Mouse (Mus musculus): ENCODE measurements around the gene Armc12. TPM values are rescaled to one million over a fixed set of nuclear protein-coding genes. Genes with fewer than 3 reads are reported as not detected.

Gene Armc12
- polyA plus RNA-seq, 1 experiment from 2014 or later, result not detected

- Histone ChIP-seq H3K4me3 (ENCODE audit: low read depth, low read length) (peak overlapping the region; percentile 46), H3K9me3 (ENCODE audit: control insufficient read depth, low read length) (no peaks in the 10 kb centered on the region), H3K27ac (ENCODE audit: low read depth, low read length) (peak overlapping the region; percentile 44), H3K4me2 (ENCODE audit: low read depth, low read length) (peak overlapping the region; percentile 95), H3K36me3 (ENCODE audit: control insufficient read depth, insufficient read depth, low read length) (no peaks in the 10 kb centered on the region), H3K4me1 (ENCODE audit: control insufficient read depth, insufficient read depth, low read length) (0 out of 2 replicates have a peak, but pooled peaks cover 7% of the 10 kb centered on the region), H3K27me3 (ENCODE audit: control insufficient read depth, insufficient read depth, low read length) (no peaks in the 10 kb centered on the region), H3K9ac (replicated peaks; ENCODE audit: low read depth, low read length) (peak overlapping the region; percentile 63)
- ATAC-seq (ENCODE audit: low read depth), result peak; percentile 70
- WGBS, result under 1% methylated on average over 42 of the region's 46 CpGs
These were observed 12.5 kb upstream of the Armc12 start for GRCm38 (mm10) chr17:28517956-28518614.

DNA sequence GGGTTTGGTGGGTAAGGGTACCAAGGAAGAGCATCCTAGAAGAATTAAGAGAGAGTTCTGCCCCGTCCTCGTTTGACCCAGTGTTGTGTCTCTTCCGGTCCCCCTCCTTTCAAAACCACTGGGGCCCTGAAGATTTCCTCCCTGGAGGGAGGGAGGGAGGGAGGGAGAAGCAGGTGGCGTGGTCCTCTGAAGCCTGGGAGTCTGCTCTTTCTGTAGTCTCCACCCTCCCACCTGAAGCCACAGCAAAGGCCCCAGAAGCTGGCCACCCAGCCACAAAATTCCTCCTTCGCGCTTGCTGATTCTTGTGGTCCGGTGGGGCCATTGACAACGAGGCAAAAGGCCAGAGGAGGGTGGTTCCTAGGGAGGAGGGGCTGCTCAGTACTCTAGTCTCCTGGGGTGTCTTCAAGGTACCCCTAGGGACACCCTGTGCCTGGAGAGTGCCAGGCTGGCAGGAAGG lies 12.0 kb upstream of the Armc12 start:
- Histone ChIP-seq H3K4me3 (ENCODE audit: low read depth, low read length) (peak overlapping the region; percentile 46; the same call in 1 of the 2 replicates), H3K9me3 (ENCODE audit: control insufficient read depth, low read length) (no peaks in the 10 kb centered on the region), H3K36me3 (ENCODE audit: control insufficient read depth, insufficient read depth, low read length) (no peaks in the 10 kb centered on the region), H3K4me1 (ENCODE audit: control insufficient read depth, insufficient read depth, low read length) (0 out of 2 replicates have a peak, but pooled peaks cover 7% of the 10 kb centered on the region), H3K27ac (ENCODE audit: low read depth, low read length) (no peak overlapping the region), H3K4me2 (ENCODE audit: low read depth, low read length) (peak overlapping the region; percentile 95), H3K27me3 (ENCODE audit: control insufficient read depth, insufficient read depth, low read length) (no peaks in the 10 kb centered on the region), H3K9ac (replicated peaks; ENCODE audit: low read depth, low read length) (0 out of 2 replicates have a peak overlapping the region, but pooled peaks have one; percentile 63)
- 21% methylated on average over 8 of the region's 8 CpGs for WGBS
- no peak for ATAC-seq (ENCODE audit: low read depth)

DNA sequence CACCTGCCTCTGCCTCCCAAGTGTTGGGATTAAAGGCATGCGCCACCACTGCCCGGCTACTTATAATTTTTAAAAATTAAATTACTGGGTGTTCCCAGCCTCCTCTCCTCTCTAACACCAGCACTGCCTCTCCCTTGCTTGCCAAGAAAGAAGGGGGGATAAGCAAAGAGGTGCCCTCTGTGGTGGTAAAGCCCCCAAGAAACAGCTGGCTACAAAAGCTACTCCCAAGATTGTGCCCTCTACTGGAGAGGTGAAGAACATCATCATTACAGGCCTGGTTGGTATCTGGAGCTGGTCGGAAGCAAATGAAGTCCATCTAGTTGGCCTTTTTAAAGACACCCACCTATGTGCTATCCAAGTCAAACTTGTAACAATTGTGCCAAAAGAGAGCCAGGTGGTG lies 10.8 kb upstream of the Armc12 start:
- Histone ChIP-seq H3K4me3 (ENCODE audit: low read depth, low read length) (no peak overlapping the region), H3K4me1 (ENCODE audit: control insufficient read depth, insufficient read depth, low read length) (0 out of 2 replicates have a peak, but pooled peaks cover 7% of the 10 kb centered on the region), H3K9ac (replicated peaks; ENCODE audit: low read depth, low read length) (no peak overlapping the region), H3K27ac (ENCODE audit: low read depth, low read length) (no peak overlapping the region), H3K27me3 (ENCODE audit: control insufficient read depth, insufficient read depth, low read length) (no peaks in the 10 kb centered on the region), H3K9me3 (ENCODE audit: control insufficient read depth, low read length) (no peaks in the 10 kb centered on the region), H3K4me2 (ENCODE audit: low read depth, low read length) (no peak overlapping the region), H3K36me3 (ENCODE audit: control insufficient read depth, insufficient read depth, low read length) (no peaks in the 10 kb centered on the region)
- ATAC-seq (ENCODE audit: low read depth), result no peak
- WGBS, result 95% methylated on average over 3 of the region's 3 CpGs

DNA sequence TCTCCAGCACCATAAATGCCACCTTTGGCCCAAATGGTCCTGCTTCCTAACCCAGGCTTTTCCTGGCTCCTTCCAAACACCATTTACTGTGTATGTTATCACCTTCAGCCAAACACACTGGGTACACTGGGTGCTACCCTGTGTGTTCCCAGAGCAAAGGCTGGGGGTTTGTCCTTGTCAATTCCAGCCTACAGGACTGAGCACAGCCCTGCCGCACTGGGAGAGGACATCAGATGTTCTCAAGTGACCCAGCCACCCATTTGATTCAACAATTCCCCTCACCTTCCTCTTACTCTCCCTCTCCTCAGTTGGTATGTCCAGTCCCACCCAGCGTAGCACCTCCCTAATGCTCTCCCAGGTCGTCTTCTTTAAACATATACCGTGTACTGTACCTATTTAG lies 10.0 kb upstream of the Armc12 start:
- no peak overlapping the region for H3K27ac ChIP-seq (ENCODE audit: low read depth, low read length)
- H3K36me3 ChIP-seq (ENCODE audit: control insufficient read depth, insufficient read depth, low read length), result no peaks in the 10 kb centered on the region
- ATAC-seq (ENCODE audit: low read depth), result no peak
- H3K9me3 ChIP-seq (ENCODE audit: control insufficient read depth, low read length), result no peaks in the 10 kb centered on the region
- H3K4me2 ChIP-seq (ENCODE audit: low read depth, low read length), result no peak overlapping the region
- WGBS, result 84% methylated on average over 4 of the region's 4 CpGs
- H3K4me1 ChIP-seq (ENCODE audit: control insufficient read depth, insufficient read depth, low read length), result 0 out of 2 replicates have a peak, but pooled peaks cover 7% of the 10 kb centered on the region
- H3K4me3 ChIP-seq (ENCODE audit: low read depth, low read length), result no peak overlapping the region
- H3K9ac ChIP-seq (replicated peaks; ENCODE audit: low read depth, low read length), result no peak overlapping the region
- H3K27me3 ChIP-seq (ENCODE audit: control insufficient read depth, insufficient read depth, low read length), result no peaks in the 10 kb centered on the region

DNA sequence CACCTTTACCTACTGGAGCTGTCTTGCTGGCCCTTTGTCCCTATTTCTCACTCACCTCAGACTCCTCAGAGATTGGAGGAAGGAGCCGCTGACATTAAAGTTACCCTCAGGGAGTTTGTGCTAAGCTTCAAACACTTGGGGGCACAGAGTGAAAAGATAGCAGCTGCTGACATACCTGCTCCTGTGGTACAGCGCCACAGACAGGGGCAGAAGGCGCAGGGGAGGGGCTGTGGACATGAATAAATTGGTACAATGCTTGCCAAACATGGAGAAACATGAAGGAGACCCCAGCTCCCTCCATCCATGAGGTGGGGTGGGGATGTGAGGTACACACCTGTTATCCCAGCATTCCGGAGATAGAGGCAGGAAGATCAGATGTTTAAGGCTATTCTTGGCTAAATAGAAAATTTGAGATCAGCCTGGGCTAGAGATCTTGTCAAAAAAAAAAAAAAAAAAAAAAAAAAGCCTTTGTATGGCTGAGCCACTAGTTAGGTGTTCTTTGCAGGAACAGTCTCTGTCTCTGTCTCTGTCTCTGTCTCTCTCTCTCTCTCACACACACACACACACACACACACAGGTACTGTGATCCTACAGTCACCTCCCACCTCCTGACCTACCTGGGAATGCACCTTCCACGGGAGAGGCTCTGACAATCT lies 9.4 kb upstream of the Armc12 start:
- Histone ChIP-seq H3K4me3 (ENCODE audit: low read depth, low read length) (no peak overlapping the region), H3K27me3 (ENCODE audit: control insufficient read depth, insufficient read depth, low read length) (no peaks in the 10 kb centered on the region), H3K36me3 (ENCODE audit: control insufficient read depth, insufficient read depth, low read length) (no peaks in the 10 kb centered on the region), H3K4me1 (ENCODE audit: control insufficient read depth, insufficient read depth, low read length) (0 out of 2 replicates have a peak, but pooled peaks cover 7% of the 10 kb centered on the region), H3K4me2 (ENCODE audit: low read depth, low read length) (no peak overlapping the region), H3K27ac (ENCODE audit: low read depth, low read length) (no peak overlapping the region), H3K9me3 (ENCODE audit: control insufficient read depth, low read length) (no peaks in the 10 kb centered on the region), H3K9ac (replicated peaks; ENCODE audit: low read depth, low read length) (no peak overlapping the region)
- ATAC-seq (ENCODE audit: low read depth), result no peak
- 59% methylated on average over 5 of the region's 5 CpGs for WGBS

- H3K9me3 ChIP-seq (ENCODE audit: control insufficient read depth, low read length), result no peaks in the 10 kb centered on the region
- H3K4me2 ChIP-seq (ENCODE audit: low read depth, low read length), result peak overlapping the region; percentile 79
- H3K4me1 ChIP-seq (ENCODE audit: control insufficient read depth, insufficient read depth, low read length), result 0 out of 2 replicates have a peak, but pooled peaks cover 7% of the 10 kb centered on the region
- no peaks in the 10 kb centered on the region for H3K27me3 ChIP-seq (ENCODE audit: control insufficient read depth, insufficient read depth, low read length)
- no peak for ATAC-seq (ENCODE audit: low read depth)
- no peaks in the 10 kb centered on the region for H3K36me3 ChIP-seq (ENCODE audit: control insufficient read depth, insufficient read depth, low read length)
- WGBS, result 25% methylated on average over 6 of the region's 6 CpGs
- no peak overlapping the region for H3K27ac ChIP-seq (ENCODE audit: low read depth, low read length)
- H3K4me3 ChIP-seq (ENCODE audit: low read depth, low read length), result no peak overlapping the region; the same call in 1 of the 2 replicates
- no peak overlapping the region for H3K9ac ChIP-seq (replicated peaks; ENCODE audit: low read depth, low read length)
These were observed 8.7 kb upstream of the Armc12 start for GRCm38 (mm10) chr17:28521920-28522319.

GRCm38 (mm10) chr17:28522623-28523354 lies 7.8 kb upstream of the Armc12 start:
- Histone ChIP-seq H3K27ac (ENCODE audit: low read depth, low read length) (peak overlapping the region; percentile 87), H3K4me2 (ENCODE audit: low read depth, low read length) (peak overlapping the region; percentile 79), H3K4me1 (ENCODE audit: control insufficient read depth, insufficient read depth, low read length) (0 out of 2 replicates have a peak, but pooled peaks cover 2% of the 10 kb centered on the region), H3K27me3 (ENCODE audit: control insufficient read depth, insufficient read depth, low read length) (no peaks in the 10 kb centered on the region), H3K36me3 (ENCODE audit: control insufficient read depth, insufficient read depth, low read length) (no peaks in the 10 kb centered on the region), H3K4me3 (ENCODE audit: low read depth, low read length) (peak overlapping the region; percentile 55), H3K9me3 (ENCODE audit: control insufficient read depth, low read length) (no peaks in the 10 kb centered on the region), H3K9ac (replicated peaks; ENCODE audit: low read depth, low read length) (peak overlapping the region; percentile 84)
- under 1% methylated on average over 55 of the region's 66 CpGs for WGBS
- peak; percentile 83 for ATAC-seq (ENCODE audit: low read depth)

GRCm38 (mm10) chr17:28523355-28524008 lies 7.1 kb upstream of the Armc12 start:
- no peaks in the 10 kb centered on the region for H3K9me3 ChIP-seq (ENCODE audit: control insufficient read depth, low read length)
- peak overlapping the region; percentile 87 for H3K27ac ChIP-seq (ENCODE audit: low read depth, low read length)
- no peaks in the 10 kb centered on the region for H3K4me1 ChIP-seq (ENCODE audit: control insufficient read depth, insufficient read depth, low read length)
- peak; percentile 41; the same call in 1 of the 2 replicates for ATAC-seq (ENCODE audit: low read depth)
- no peaks in the 10 kb centered on the region for H3K36me3 ChIP-seq (ENCODE audit: control insufficient read depth, insufficient read depth, low read length)
- WGBS, result 6% methylated on average over 28 of the region's 28 CpGs
- H3K4me2 ChIP-seq (ENCODE audit: low read depth, low read length), result peak overlapping the region; percentile 79
- peak overlapping the region; percentile 84 for H3K9ac ChIP-seq (replicated peaks; ENCODE audit: low read depth, low read length)
- peak overlapping the region; percentile 55 for H3K4me3 ChIP-seq (ENCODE audit: low read depth, low read length)
- H3K27me3 ChIP-seq (ENCODE audit: control insufficient read depth, insufficient read depth, low read length), result no peaks in the 10 kb centered on the region
